Mouse (Mus musculus): ENCODE results near the gene Pappa. TPM values are rescaled to one million over a fixed set of nuclear protein-coding genes. Genes with fewer than 3 reads are reported as not detected.

Pappa gene
- polyA plus RNA-seq, 2 experiments from 2014 or later: not detected

GRCm38 (mm10) chr4:65174505-65174904 is 50.5 kb downstream of the Pappa start:
- ATAC-seq: no peak

- ATAC-seq: no peak
These were observed 54.2 kb downstream of the Pappa start for GRCm38 (mm10) chr4:65178146-65178545.

DNA sequence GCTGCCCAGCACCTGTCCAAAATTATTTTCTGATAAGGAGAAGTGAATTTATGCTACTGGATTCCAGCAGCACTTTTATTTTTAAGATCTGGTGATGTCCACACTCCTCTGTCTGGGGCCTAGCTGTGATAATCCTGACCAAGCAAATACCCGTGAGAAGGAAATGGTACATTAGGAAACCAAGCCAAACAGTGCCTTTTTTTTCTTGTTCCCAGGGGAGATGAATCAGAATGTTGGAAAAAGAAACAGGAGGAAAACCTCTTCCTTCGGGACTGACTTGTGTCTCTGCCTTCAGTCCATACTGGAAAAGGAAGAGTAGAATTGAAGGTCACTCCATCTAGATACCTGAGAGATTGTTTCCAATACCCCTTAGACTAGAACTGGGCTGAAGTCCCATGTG is 63.3 kb downstream of the Pappa start:
- no peak for ATAC-seq

- no peak for ATAC-seq
These were observed 63.7 kb downstream of the Pappa start for GRCm38 (mm10) chr4:65187716-65188115.

GRCm38 (mm10) chr4:65188921-65189485 is 65.0 kb downstream of the Pappa start:
- no peak for ATAC-seq

DNA sequence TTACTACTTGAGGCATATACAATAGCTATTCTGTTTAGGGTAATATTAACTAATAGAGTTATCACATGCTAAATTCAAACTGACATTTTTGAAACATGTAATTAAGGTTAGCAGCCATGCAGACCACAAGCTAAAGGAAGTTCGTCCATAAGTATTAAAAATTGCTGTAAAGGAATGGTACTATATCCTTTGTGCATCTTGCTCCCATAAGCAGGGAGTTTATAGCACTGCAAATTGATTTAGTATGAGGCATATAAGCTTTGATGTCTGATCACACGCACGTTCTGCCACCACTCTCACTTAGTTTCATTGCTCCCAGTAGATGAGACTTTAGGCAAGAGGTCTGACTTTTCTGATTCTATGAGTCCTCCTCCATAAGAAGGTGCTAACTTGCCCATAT is 68.8 kb downstream of the Pappa start:
- ATAC-seq: no peak

DNA sequence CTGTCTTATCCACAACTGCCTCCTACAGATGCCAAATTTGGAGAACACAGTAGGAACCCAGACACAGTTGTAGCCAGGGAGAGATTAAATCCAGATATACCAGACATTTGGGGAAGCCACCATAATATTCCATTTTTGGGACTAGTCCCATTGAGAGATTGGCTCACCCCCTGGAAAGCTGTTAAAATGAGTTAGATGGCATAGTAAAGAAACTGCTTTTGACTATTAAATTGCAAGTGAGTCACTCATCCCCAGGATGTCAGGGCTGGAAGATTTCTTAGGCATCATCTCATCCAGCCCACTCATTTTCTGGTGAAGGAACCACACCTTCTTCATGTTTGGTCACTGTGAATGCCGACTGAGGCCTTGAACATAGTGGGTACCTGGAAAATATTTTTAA is 72.0 kb downstream of the Pappa start:
- no peak for ATAC-seq

DNA sequence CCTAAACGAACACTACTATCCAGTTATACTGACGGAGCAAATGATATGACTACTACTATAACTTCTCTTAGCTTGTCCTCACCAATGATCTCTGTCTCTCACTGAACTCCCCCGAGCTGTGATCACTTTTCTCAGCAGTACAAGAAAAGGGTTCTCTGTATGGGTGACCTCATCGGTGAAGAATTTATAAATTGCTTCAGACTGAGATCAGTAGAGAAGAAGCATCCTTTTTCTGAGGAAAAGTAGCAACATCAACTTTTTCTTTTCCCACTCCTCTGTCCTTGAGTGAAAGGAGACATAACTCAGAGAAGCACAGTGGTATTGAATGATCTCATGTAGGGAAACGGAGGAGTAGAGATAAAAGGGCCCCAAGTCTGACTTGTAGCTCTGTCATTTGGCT is 79.7 kb downstream of the Pappa start:
- ATAC-seq: no peak

GRCm38 (mm10) chr4:65205446-65205845 is 81.5 kb downstream of the Pappa start:
- ATAC-seq: no peak

- no peak for ATAC-seq
These were observed 85.5 kb downstream of the Pappa start for GRCm38 (mm10) chr4:65209369-65210015.

DNA sequence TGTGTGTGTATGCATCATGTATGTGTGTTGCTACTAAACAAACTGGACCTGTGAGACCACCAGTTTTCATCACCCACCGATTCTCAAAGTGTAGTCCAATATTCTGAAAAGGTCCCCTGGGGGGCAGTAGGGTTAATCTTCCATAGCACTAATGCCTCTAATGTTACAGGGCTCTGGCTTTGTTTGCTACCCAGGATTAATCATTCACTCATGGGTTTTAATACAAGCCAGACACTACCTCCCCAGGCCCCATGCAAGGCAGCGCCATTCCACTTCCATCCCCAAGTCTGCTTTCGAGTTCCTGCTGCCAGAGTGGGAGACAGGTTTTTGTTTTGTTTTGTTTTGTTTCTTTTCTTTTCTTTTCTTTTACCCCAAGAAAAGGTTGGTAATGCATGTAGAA is 92.7 kb downstream of the Pappa start:
- no peak for ATAC-seq

- ATAC-seq: no peak
These were observed 93.8 kb downstream of the Pappa start for GRCm38 (mm10) chr4:65217651-65218364.

- ATAC-seq: no peak
These were observed 99.9 kb downstream of the Pappa start for GRCm38 (mm10) chr4:65223901-65224300.

DNA sequence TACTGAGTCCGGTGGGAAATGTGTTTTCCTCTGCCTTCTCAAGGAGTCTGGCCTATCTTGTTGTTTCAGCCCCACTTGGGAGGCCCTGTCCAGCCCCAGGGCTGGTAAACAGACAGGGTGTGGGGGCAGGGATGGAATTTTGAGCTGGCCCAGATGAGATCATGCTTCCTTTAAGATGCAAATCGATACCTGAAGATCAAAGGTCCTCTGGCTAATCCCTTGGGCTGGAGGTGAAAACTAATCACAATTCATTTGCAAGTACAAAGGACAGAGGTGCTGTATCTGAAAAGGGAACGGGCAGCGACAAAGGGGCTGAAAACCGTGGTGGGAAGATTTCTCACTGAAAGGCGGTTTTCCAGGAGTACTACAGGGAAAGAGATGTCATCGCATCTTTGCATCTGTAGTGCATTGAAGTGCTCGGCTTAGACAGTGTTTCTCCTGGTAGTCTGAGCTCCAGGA is 114.6 kb downstream of the Pappa start:
- no peak for ATAC-seq

DNA sequence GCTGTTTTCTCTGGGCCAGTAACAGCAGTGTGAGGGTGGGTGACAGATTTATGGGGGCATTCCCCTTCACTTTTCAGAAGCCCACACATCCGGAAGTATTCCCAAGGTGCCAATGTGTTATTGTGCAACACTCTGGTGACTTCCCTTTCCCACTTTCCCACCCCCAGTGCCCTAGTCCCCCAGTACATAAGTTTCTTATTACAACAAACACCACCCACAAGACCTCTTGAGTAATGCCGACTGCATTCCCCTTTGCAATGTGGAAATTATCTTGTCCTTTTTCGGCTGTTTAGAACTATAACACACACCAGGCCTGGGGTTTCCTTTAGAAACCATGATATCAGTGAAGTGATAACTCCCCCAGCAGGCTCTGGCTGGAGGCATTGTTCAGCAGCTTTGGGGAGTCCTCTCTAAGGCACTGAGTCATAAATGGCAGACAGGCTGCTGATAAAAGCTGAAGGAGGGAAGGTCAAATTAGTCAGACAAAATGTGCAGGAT is 118.5 kb downstream of the Pappa start:
- no peak for ATAC-seq

- ATAC-seq: no peak
These were observed 119.3 kb downstream of the Pappa start for GRCm38 (mm10) chr4:65243245-65243644.

DNA sequence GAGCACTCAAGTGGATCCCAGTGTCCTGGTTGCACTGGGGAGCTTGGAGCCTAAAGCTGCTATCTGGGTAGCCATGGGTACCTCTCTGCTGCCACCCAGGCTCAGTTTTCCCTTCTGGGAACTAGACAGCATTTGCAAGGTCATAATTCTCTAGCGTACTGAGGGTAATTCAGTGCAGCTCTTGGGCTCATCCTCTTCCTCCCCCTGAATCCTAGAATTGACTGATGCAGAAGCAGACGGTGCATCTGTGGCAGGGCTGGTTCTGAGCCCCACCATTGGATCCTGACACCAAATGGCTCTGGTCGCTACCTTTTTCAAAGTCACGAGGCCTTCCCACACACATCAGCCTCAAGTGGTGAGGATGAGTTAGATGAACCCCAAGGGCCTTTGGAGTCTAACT is 121.0 kb downstream of the Pappa start:
- ATAC-seq: no peak

GRCm38 (mm10) chr4:65245440-65245839 is 121.5 kb downstream of the Pappa start:
- no peak for ATAC-seq

DNA sequence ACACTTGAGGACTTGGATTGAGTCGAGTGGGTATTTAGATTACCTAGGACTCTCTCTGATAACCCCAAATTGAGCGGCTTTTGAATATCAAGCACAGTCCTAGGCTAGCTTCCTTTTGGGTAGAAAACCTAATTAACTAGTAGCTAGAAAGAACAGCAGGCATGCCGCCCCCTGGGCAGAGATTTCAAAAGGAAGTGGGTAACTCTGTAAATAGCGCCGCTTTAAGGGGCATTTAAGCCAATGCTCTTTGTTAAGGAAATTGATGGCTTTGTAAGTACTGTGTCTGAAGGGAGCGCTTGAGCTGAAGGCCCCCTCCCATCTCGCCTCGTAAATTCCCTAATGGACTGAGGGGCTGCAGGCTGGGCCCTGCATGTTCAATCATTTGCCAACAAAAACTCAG is 128.2 kb downstream of the Pappa start:
- no peak for ATAC-seq

- no peak for ATAC-seq
These were observed 130.1 kb downstream of the Pappa start for GRCm38 (mm10) chr4:65254073-65254472.

GRCm38 (mm10) chr4:65267066-65267465 is 143.1 kb downstream of the Pappa start:
- no peak for ATAC-seq

DNA sequence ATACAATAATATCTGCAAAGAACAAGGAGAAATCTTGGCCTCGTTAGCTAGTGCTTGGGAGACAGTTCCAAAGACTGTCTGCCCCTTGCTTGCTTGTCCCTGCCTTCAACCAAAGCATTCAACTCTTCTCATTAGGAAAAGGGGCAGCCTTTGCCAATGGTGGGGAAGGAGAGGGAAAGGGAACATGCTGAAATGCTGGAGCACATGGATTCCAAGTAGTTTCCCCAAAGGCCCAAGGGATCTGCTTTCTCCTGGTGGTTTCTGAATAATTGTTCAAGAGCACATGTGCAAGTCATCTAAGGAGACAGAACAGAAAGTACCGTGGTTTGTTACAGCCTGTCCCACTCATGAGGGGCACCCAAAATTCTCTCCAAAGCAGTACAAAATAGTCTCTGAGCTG is 146.0 kb downstream of the Pappa start:
- no peak for ATAC-seq

DNA sequence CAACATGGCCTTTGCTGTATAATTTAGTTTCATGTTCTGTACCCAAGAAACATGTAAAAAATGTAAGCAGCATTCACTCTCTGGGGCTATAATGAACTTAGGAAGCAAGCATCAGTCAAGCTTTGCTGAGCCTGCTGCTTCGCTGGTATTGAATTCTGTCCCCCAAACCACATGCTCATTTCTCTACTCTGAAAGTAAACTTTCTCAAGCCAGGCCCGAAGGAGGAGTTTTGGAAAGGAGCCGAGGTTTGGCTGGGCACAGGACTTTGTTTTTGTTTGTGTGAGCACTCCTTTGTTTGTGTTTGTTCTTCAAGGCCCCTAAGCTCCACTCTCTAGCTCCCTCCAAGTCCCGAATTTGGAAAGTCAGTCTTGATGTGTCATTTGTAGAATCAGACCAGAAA is 148.3 kb downstream of the Pappa start:
- ATAC-seq: no peak

GRCm38 (mm10) chr4:65273299-65273851 is 149.4 kb downstream of the Pappa start:
- ATAC-seq: no peak
